Mouse (Mus musculus): ENCODE data around the gene Sdr9c7. TPM values are rescaled to one million over a fixed set of nuclear protein-coding genes. Genes with fewer than 3 reads are reported as not detected.

The Sdr9c7 gene
- polyA plus RNA-seq, 1 experiment from 2014 or later: not detected

DNA sequence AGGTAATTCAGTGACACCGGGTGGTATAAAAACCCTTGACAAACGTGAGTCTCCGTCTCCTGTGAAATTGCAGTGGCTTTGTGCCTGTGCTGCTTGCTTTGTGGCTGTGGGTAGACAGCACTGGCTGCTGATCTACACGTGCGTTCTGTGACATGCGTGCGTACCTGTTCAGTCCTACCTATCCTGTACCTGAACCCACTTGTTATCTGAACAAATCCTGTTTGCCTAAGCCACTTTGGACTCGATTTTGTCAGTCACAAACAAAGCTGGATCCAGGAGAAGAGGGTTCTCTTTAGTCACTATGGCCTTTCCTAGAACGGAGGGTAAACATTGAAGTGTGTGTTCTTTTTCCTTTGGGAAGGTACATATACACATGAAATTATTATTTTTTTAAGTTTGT is 53.1 kb downstream of the Sdr9c7 start:
- ATAC-seq (ENCODE audit: low FRiP score): no peak
- Histone ChIP-seq H3K36me3 (replicated peaks) (no peaks in the 10 kb centered on the region), H3K4me1 (peaks cover 4% of the 10 kb centered on the region), H3K27ac (no peak overlapping the region), H3K9me3 (no peaks in the 10 kb centered on the region), H3K27me3 (no peaks in the 10 kb centered on the region), H3K4me3 (replicated peaks) (no peak overlapping the region), H3K9ac (no peak overlapping the region), H3K4me2 (no peak overlapping the region)
- WGBS: 89% methylated on average over 9 of the region's 9 CpGs

DNA sequence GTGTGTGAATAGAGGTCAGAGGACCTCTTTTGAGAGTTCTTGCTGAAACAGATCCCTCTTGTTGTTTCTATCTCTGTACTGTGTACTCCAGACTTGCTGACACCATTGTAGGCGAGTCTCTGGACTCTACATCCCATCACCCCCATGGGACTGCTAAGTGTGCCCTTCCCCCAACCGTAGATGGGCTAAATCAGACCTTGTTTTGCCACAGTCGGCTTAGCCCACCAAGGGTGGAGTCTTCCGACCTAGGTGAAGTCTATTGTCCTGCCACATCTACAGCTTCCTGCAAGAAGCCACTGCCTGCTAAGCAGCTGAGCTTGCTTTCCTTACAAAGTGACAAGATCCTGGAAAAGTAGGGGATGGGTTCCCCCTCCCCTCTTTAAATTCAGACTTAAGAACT is 53.5 kb downstream of the Sdr9c7 start:
- H3K4me3 ChIP-seq (replicated peaks): no peak overlapping the region
- H3K9ac ChIP-seq: no peak overlapping the region
- H3K27ac ChIP-seq: no peak overlapping the region
- 73% methylated on average over 4 of the region's 4 CpGs for WGBS
- no peaks in the 10 kb centered on the region for H3K9me3 ChIP-seq
- no peaks in the 10 kb centered on the region for H3K36me3 ChIP-seq (replicated peaks)
- H3K27me3 ChIP-seq: no peaks in the 10 kb centered on the region
- no peak for ATAC-seq (ENCODE audit: low FRiP score)
- H3K4me2 ChIP-seq: no peak overlapping the region
- H3K4me1 ChIP-seq: peaks cover 4% of the 10 kb centered on the region

DNA sequence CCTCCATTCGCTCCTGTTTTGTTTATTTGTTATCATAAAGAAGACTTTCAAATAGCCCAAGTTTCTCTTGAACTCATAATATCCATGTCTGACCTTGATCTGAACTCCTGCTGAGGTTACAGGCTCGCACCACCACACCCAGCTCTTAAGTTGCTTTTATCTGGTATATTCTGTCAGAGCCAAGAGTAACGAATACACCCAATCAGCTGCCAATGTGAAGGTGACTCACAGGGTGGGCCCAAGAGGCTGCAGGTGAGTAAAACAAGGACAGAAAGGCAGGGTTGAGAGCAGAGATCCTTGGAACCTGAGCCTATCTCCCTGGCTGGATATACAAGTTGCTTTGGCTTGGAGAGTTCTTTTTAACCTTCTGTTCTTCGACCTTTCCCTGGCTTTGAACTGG is 56.7 kb downstream of the Sdr9c7 start:
- Histone ChIP-seq H3K36me3 (replicated peaks) (no peaks in the 10 kb centered on the region), H3K4me1 (peaks cover 4% of the 10 kb centered on the region), H3K9ac (no peak overlapping the region), H3K27ac (no peak overlapping the region), H3K4me3 (replicated peaks) (no peak overlapping the region), H3K4me2 (no peak overlapping the region), H3K9me3 (no peaks in the 10 kb centered on the region), H3K27me3 (no peaks in the 10 kb centered on the region)
- WGBS: 74% methylated on average over 4 of the region's 4 CpGs
- no peak for ATAC-seq (ENCODE audit: low FRiP score)

DNA sequence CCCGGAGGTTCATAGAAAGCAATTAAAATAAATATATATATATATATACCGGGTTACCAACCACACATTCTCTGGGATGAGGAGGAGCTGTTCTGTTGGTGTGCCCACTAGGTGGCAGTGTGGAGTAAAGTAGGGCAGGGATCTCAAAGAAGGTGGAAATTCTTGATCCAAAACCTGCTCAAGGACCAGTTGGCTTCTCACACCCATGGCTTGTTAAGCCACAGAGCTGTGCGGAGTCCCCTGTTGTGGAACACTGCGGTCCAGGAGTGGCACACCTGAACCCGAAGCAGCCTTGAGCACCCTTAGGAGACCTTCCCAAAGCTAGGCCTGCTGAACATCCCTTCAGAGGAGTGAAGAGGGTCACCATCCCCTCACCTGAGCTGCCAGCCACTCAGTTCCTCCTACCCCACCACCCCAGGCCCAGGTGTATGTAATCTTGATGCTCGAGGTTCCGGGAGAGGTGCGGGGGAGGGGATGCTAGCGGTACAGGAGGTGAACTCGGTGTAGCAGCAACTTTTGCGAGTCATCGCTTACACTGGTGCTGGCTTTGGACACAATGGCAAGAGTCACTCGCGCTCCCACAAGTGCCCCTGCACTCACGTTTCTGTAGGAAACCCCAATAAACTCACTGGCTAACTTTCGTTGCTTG is 58.0 kb downstream of the Sdr9c7 start:
- Histone ChIP-seq H3K27me3 (no peaks in the 10 kb centered on the region), H3K9ac (no peak overlapping the region), H3K4me3 (replicated peaks) (no peak overlapping the region), H3K4me2 (no peak overlapping the region), H3K4me1 (no peaks in the 10 kb centered on the region), H3K36me3 (replicated peaks) (no peaks in the 10 kb centered on the region), H3K9me3 (no peaks in the 10 kb centered on the region), H3K27ac (no peak overlapping the region)
- no peak for ATAC-seq (ENCODE audit: low FRiP score)
- 61% methylated on average over 16 of the region's 16 CpGs for WGBS

DNA sequence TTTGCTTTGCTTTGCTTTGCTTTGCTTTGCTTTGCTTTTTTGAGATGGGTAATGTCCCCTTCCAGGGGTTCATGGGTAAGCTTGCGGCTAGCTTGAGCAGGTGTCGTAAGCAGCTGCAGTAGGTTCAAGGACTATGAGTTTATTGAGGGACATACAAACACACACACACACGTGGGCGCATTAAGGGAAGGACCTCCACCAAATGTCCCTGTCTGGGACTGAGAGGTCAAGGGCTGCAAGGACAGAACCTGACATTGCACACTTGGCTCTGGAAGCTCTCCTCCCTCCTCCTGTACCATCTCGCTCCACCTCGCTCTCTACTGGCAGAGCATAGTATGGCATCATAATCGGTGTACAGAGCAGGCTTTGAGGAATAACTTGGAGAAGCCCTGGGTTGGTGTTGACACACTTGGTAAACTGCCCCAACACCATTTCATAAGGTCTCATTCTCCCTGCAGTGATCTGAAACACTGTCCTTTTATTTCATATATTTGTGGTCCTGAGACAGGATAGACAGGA is 60.9 kb downstream of the Sdr9c7 start:
- ATAC-seq (ENCODE audit: low FRiP score): no peak
- Histone ChIP-seq H3K9me3 (no peaks in the 10 kb centered on the region), H3K9ac (no peak overlapping the region), H3K36me3 (replicated peaks) (no peaks in the 10 kb centered on the region), H3K4me3 (replicated peaks) (no peak overlapping the region), H3K27ac (no peak overlapping the region), H3K4me1 (no peaks in the 10 kb centered on the region), H3K4me2 (no peak overlapping the region), H3K27me3 (no peaks in the 10 kb centered on the region)
- 90% methylated on average over 7 of the region's 7 CpGs for WGBS

Other genes starting within 250 kb of the Sdr9c7 start
- gene Nemp1, start 231.6 kb upstream of the Sdr9c7 start, polyA plus RNA-seq (2016; fragmentation: Nextera tagmentation; extraction: Ambion mirVana): 10.0 TPM in 2 replicates
- gene Nab2, start 229.9 kb upstream of the Sdr9c7 start, polyA plus RNA-seq (2016; fragmentation: Nextera tagmentation; extraction: Ambion mirVana): 3.7 and 4.6 TPM in 2 replicates
- 0.50 and 0.59 TPM in 2 replicates for gene Myo1a, start 193.3 kb upstream of the Sdr9c7 start, polyA plus RNA-seq (2016; fragmentation: Nextera tagmentation; extraction: Ambion mirVana)
- not detected in 2 replicates for gene Tac2, start 174.0 kb upstream of the Sdr9c7 start, polyA plus RNA-seq (2016; fragmentation: Nextera tagmentation; extraction: Ambion mirVana)
- gene Zbtb39, start 159.0 kb upstream of the Sdr9c7 start, polyA plus RNA-seq (2016; fragmentation: Nextera tagmentation; extraction: Ambion mirVana): 5.2 and 6.2 TPM in 2 replicates
- 0.28 and 0.42 TPM in 2 replicates for gene Gpr182, start 146.8 kb upstream of the Sdr9c7 start, polyA plus RNA-seq (2016; fragmentation: Nextera tagmentation; extraction: Ambion mirVana)
- not detected in 2 replicates for gene Rdh1, start 138.8 kb upstream of the Sdr9c7 start, polyA plus RNA-seq (2016; fragmentation: Nextera tagmentation; extraction: Ambion mirVana)
- not detected in 2 replicates for gene Rdh16f1, start 138.7 kb upstream of the Sdr9c7 start, polyA plus RNA-seq (2016; fragmentation: Nextera tagmentation; extraction: Ambion mirVana)
- gene Rdh9, start 122.1 kb upstream of the Sdr9c7 start, polyA plus RNA-seq (2016; fragmentation: Nextera tagmentation; extraction: Ambion mirVana): 0.06 and 0.13 TPM in 2 replicates
- gene Rdh16, start 97.4 kb upstream of the Sdr9c7 start, polyA plus RNA-seq (2016; fragmentation: Nextera tagmentation; extraction: Ambion mirVana): not detected in 2 replicates
- not detected in 2 replicates for gene Rdh19, start 48.6 kb upstream of the Sdr9c7 start, polyA plus RNA-seq (2016; fragmentation: Nextera tagmentation; extraction: Ambion mirVana)
- gene Rdh16f2, start 32.0 kb upstream of the Sdr9c7 start, polyA plus RNA-seq (2016; fragmentation: Nextera tagmentation; extraction: Ambion mirVana): not detected in 2 replicates
- gene Rdh7, start 9.7 kb upstream of the Sdr9c7 start, polyA plus RNA-seq (2016; fragmentation: Nextera tagmentation; extraction: Ambion mirVana): not detected in 2 replicates
- not detected in 2 replicates for gene Hsd17b6, start 109.1 kb downstream of the Sdr9c7 start, polyA plus RNA-seq (2016; fragmentation: Nextera tagmentation; extraction: Ambion mirVana)
- gene Prim1, start 116.7 kb downstream of the Sdr9c7 start, polyA plus RNA-seq (2016; fragmentation: Nextera tagmentation; extraction: Ambion mirVana): 100 and 102 TPM in 2 replicates
- gene Naca, start 137.1 kb downstream of the Sdr9c7 start, polyA plus RNA-seq (2016; fragmentation: Nextera tagmentation; extraction: Ambion mirVana): 758 and 799 TPM in 2 replicates
- 611 and 642 TPM in 2 replicates for gene Ptges3, start 160.4 kb downstream of the Sdr9c7 start, polyA plus RNA-seq (2016; fragmentation: Nextera tagmentation; extraction: Ambion mirVana)
- gene Atp5b, start 184.8 kb downstream of the Sdr9c7 start, polyA plus RNA-seq (2016; fragmentation: Nextera tagmentation; extraction: Ambion mirVana): 2,091 and 2,135 TPM in 2 replicates
- gene Baz2a, start 193.1 kb downstream of the Sdr9c7 start, polyA plus RNA-seq (2016; fragmentation: Nextera tagmentation; extraction: Ambion mirVana): 14.0 and 14.6 TPM in 2 replicates